In genomic region chr7:45163735-45164490, GRCm38 (mm10) we compare ENCODE assay signal across 9 mouse cellular contexts. TPM values are rescaled to one million over a fixed set of nuclear protein-coding genes. Genes with fewer than 3 reads are reported as not detected.
DNase-seq lines count a peak whose midpoint lies in the region; ATAC-seq and TF ChIP-seq lines count a peak whose summit lies in the region.
"Had no signal": no experiment of that assay in that cellular context is flagged by ENCODE, and none has a peak within 500 bp of the region (broad histone marks: within the 10 kb centered on the region; RNA-seq: fewer than 3 reads in every experiment).

Slc17a7 (plus strand) TSS chr7:45163949.

- 3% methylated on average over 40 of the region's 41 CpGs for WGBS in cerebellum, adult 2 months
- 1% methylated on average over 41 of the region's 41 CpGs for WGBS in kidney, embryonic 16.5 days
- WGBS in liver, embryonic 13.5 days (ENCODE audit: insufficient replicate concordance), result 2% methylated on average over 38 of the region's 41 CpGs
- WGBS in neural tube, embryonic 14.5 days, result 3% methylated on average over 26 of the region's 41 CpGs

- no peaks in the 10 kb centered on the region for H3K27me3 ChIP-seq in cerebellum, adult 2 months (ENCODE audit: control insufficient read depth, insufficient read depth, low read length)
- H3K27me3 ChIP-seq in kidney, embryonic 16.5 days (ENCODE audit: insufficient read depth, low read length), result peaks cover 62% of the 10 kb centered on the region
- H3K27me3 ChIP-seq in liver, embryonic 13.5 days, result peaks cover 67% of the 10 kb centered on the region
- H3K27me3 ChIP-seq in neural tube, embryonic 14.5 days (ENCODE audit: control insufficient read depth, insufficient read depth, low read length), result peaks cover 49% of the 10 kb centered on the region

- peak within 1 kb of the TSS; percentile 91 for H3K27ac ChIP-seq in cerebellum, adult 2 months (ENCODE audit: insufficient read depth, low read length)
- H3K27ac ChIP-seq in kidney, embryonic 16.5 days (ENCODE audit: low read length), result no peak within 1 kb of the TSS
- H3K27ac ChIP-seq in liver, embryonic 13.5 days, result no peak within 1 kb of the TSS
- no peak within 1 kb of the TSS for H3K27ac ChIP-seq in neural tube, embryonic 14.5 days (ENCODE audit: low read depth, low read length)

- peak within 1 kb of the TSS; percentile 79 for H3K4me3 ChIP-seq in cerebellum, adult 2 months (replicated peaks; ENCODE audit: insufficient read depth, low read depth, low read length)
- H3K4me3 ChIP-seq in kidney, embryonic 16.5 days (ENCODE audit: low read length), result peak within 1 kb of the TSS; percentile 56
- peak within 1 kb of the TSS; percentile 59 for H3K4me3 ChIP-seq in liver, embryonic 13.5 days (replicated peaks)
- peak within 1 kb of the TSS; percentile 29 for H3K4me3 ChIP-seq in neural tube, embryonic 14.5 days (ENCODE audit: low read depth, low read length)

- H3K4me2 ChIP-seq in kidney, embryonic 16.5 days (replicated peaks; ENCODE audit: low read depth, low read length), result peak within 1 kb of the TSS; percentile 78
- peak within 1 kb of the TSS; percentile 72 for H3K4me2 ChIP-seq in liver, embryonic 13.5 days
- peak within 1 kb of the TSS; percentile 59 for H3K4me2 ChIP-seq in neural tube, embryonic 14.5 days (ENCODE audit: low read depth, low read length)

- DNase-seq in frontal cortex, adult 2 months (ENCODE audit: extremely low spot score in 1 of 2, low spot score in 1 of 2), result peak in 1 of 2 experiments; percentile 66
- DNase-seq in frontal cortex, postnatal 10 days (ENCODE audit: low spot score in 2 of 2), result no peak
- peak; percentile 86 to 89 for DNase-seq in cerebellum, adult 2 months
- peak; percentile 40 for DNase-seq in liver, embryonic 13.5 days
- no peak for DNase-seq in gastrocnemius, postnatal 14 days

- H3K9me3 ChIP-seq in kidney, embryonic 16.5 days (ENCODE audit: low read length), result peaks cover 3% of the 10 kb centered on the region
- H3K9me3 ChIP-seq in liver, embryonic 13.5 days (replicated peaks), result peaks cover 5% of the 10 kb centered on the region; the same call in 1 of the 2 replicates
- H3K9me3 ChIP-seq in neural tube, embryonic 14.5 days (ENCODE audit: control insufficient read depth, low read length), result no peaks in the 10 kb centered on the region

- ATAC-seq in granulocyte monocyte progenitor cell, adult 5-6 weeks (replicated peaks; ENCODE audit: poor library complexity, severe bottlenecking), result peak; percentile 58
- ATAC-seq in kidney, embryonic 16.5 days (ENCODE audit: low FRiP score, low TSS enrichment), result peak; percentile 25; the same call in 1 of the 2 replicates
- peak; percentile 35; the same call in 1 of the 2 replicates for ATAC-seq in liver, embryonic 13.5 days (ENCODE audit: low read depth)
- no peak for ATAC-seq in neural tube, embryonic 14.5 days (ENCODE audit: low read depth)

- TF ChIP-seq CTCF in cerebellum, adult 2 months (IDR thresholded peaks at IDR 0.05; ENCODE audit: borderline replicate concordance, insufficient read depth, low read depth, low read length), result no peak

- peaks cover 18% of the 10 kb centered on the region for H3K36me3 ChIP-seq in kidney, embryonic 16.5 days (ENCODE audit: insufficient read depth, low read length)
- peaks cover 19% of the 10 kb centered on the region; the same call in 1 of the 2 replicates for H3K36me3 ChIP-seq in liver, embryonic 13.5 days
- 0 out of 2 replicates have a peak, but pooled peaks cover 7% of the 10 kb centered on the region for H3K36me3 ChIP-seq in neural tube, embryonic 14.5 days (ENCODE audit: control insufficient read depth, insufficient read depth, low read length)

- peaks cover 10% of the 10 kb centered on the region; the same call in 1 of the 2 replicates for H3K4me1 ChIP-seq in cerebellum, adult 2 months (ENCODE audit: control insufficient read depth, insufficient read depth, low read length)
- peaks cover 9% of the 10 kb centered on the region for H3K4me1 ChIP-seq in kidney, embryonic 16.5 days (ENCODE audit: insufficient read depth, low read length)
- peaks cover 20% of the 10 kb centered on the region for H3K4me1 ChIP-seq in liver, embryonic 13.5 days (replicated peaks)
- H3K4me1 ChIP-seq in neural tube, embryonic 14.5 days (ENCODE audit: control insufficient read depth, insufficient read depth, low read length), result no peaks in the 10 kb centered on the region

- intact Hi-C loops in gastrocnemius, postnatal 14 days (cut with DNase I; ENCODE audit: low total_unique reads), result no loop called here

- H3K9ac ChIP-seq in kidney, embryonic 16.5 days (replicated peaks; ENCODE audit: low read length), result peak within 1 kb of the TSS; percentile 60; the same call in 1 of the 2 replicates
- peak within 1 kb of the TSS; percentile 53 for H3K9ac ChIP-seq in liver, embryonic 13.5 days
- H3K9ac ChIP-seq in neural tube, embryonic 14.5 days (replicated peaks; ENCODE audit: low read depth, low read length), result no peak within 1 kb of the TSS; the same call in 1 of the 2 replicates

- TF ChIP-seq POLR2A in cerebellum, adult 2 months (IDR thresholded peaks at IDR 0.05; ENCODE audit: borderline replicate concordance, insufficient read depth, low read length), result peak; percentile 65

RNA-seq across cellular contexts. Expression of gene Slc17a7, which starts in this region (rescaled TPM):
- polyA plus RNA-seq in frontal cortex, adult 2 months (2012; rRNA removed), result 858 and 911 TPM in 2 replicates
- polyA plus RNA-seq in cerebellum, adult 2 months (2012; rRNA removed), result 397 and 476 TPM in 2 replicates
- 0.17 TPM in 1 of 2 replicates, not detected in the other for total RNA-seq in granulocyte monocyte progenitor cell, adult 5-6 weeks (2014; fragmentation: Nextera tagmentation)
- not detected in 2 replicates for total RNA-seq in granulocyte monocyte progenitor cell, adult 5-6 weeks (2017)
- 0.19 and 0.42 TPM in 2 replicates for polyA plus RNA-seq in kidney, embryonic 16.5 days (2015; fragmentation: Nextera tagmentation; extraction: Ambion mirVana)
- polyA plus RNA-seq in liver, embryonic 13.5 days (2015; fragmentation: Nextera tagmentation; extraction: Ambion mirVana), result not detected in 2 replicates
- polyA plus RNA-seq in neural tube, embryonic 14.5 days (2014; fragmentation: Nextera tagmentation; extraction: Ambion mirVana), result 0.71 TPM in 1 of 2 replicates, not detected in the other
- 1 to 10 TPM; 3.6 to 4.3 TPM for total RNA-seq in gastrocnemius, postnatal 14 days (2021)
- total RNA-seq: neutrophil, adult 5-6 weeks had no signal

Comparison
In these comparisons a context has a peak if more than half of its experiments do, and no peak if none do; other contexts are left out.
1. RNA of gene Slc17a7 (polyA plus RNA-seq): 858 to 911 TPM in frontal cortex, adult 2 months and 397 to 476 TPM in cerebellum, adult 2 months; 0.19 to 0.42 TPM in kidney, embryonic 16.5 days, not detected in liver, embryonic 13.5 days and 0.71 TPM in neural tube, embryonic 14.5 days; every median in the first group is over 100 times any median in the second.
2. Peak in ATAC-seq in granulocyte monocyte progenitor cell, adult 5-6 weeks; RNA of the gene not detected or under 1 TPM.
3. Peak in ATAC-seq, H3K4me3 ChIP-seq, H3K9ac ChIP-seq and H3K4me2 ChIP-seq in kidney, embryonic 16.5 days; RNA of the gene not detected or under 1 TPM.
4. Peak in DNase-seq, ATAC-seq, H3K4me3 ChIP-seq, H3K9ac ChIP-seq and H3K4me2 ChIP-seq in liver, embryonic 13.5 days; RNA of the gene not detected or under 1 TPM.
5. DNase-seq: peak in cerebellum, adult 2 months (2 of 2); none in frontal cortex, postnatal 10 days (0 of 2) and gastrocnemius, postnatal 14 days (single experiment).
6. H3K4me3 ChIP-seq: peak in every context shown above with its lines; median percentile 79 in cerebellum, adult 2 months; 59 in liver, embryonic 13.5 days; 56 in kidney, embryonic 16.5 days; 29 in neural tube, embryonic 14.5 days.
7. Peak in every context shown above with its lines, with median percentiles within 50 percentile points of each other: H3K4me2 ChIP-seq.